ENCODE assay signal across 9 mouse cellular contexts in the genomic region with DNA sequence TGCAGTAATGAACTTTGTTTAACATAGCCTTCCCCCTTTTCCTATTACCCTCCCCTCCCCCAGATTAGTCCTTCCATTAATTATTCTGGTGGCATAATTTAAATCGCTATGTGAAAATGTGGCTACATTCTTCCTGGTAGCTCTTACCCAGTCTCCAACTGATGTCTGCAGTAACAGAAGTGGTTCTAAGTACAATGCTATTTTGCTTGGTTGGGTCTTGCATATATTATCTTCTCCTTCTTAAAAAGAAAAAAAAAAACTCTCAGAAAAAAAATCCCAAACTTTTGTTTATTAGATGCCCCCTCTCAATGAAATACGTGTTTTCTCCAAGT.
DNase-seq lines count a peak whose midpoint lies in the region; ATAC-seq and TF ChIP-seq lines count a peak whose summit lies in the region.
"Had no signal": no experiment of that assay in that cellular context is flagged by ENCODE, and none has a peak within 500 bp of the region (broad histone marks: within the 10 kb centered on the region; RNA-seq: fewer than 3 reads in every experiment).

No protein-coding gene starts in this region.

- no peaks in the 10 kb centered on the region for H3K4me1 ChIP-seq in kidney, adult 2 months (ENCODE audit: control insufficient read depth, insufficient read depth, low read length)
- H3K4me1 ChIP-seq in embryonic facial prominence, embryonic 12.5 days, result peaks cover 28% of the 10 kb centered on the region
- peaks cover 33% of the 10 kb centered on the region for H3K4me1 ChIP-seq in hindbrain, embryonic 10.5 days (replicated peaks)
- H3K4me1 ChIP-seq in midbrain, embryonic 14.5 days (ENCODE audit: control insufficient read depth, insufficient read depth, low read length), result peaks cover 17% of the 10 kb centered on the region; the same call in 1 of the 2 replicates
- H3K4me1 ChIP-seq in liver, embryonic 11.5 days (replicated peaks; ENCODE audit: control insufficient read depth, insufficient read depth, low read length), result no peaks in the 10 kb centered on the region

- no peaks in the 10 kb centered on the region for H3K27me3 ChIP-seq in kidney, adult 2 months (replicated peaks; ENCODE audit: control insufficient read depth, insufficient read depth, low read length)
- H3K27me3 ChIP-seq in embryonic facial prominence, embryonic 12.5 days, result no peaks in the 10 kb centered on the region
- H3K27me3 ChIP-seq in hindbrain, embryonic 10.5 days (ENCODE audit: insufficient read depth, poor library complexity, severe bottlenecking), result no peaks in the 10 kb centered on the region
- H3K27me3 ChIP-seq in midbrain, embryonic 14.5 days (ENCODE audit: control insufficient read depth, insufficient read depth, low read length), result no peaks in the 10 kb centered on the region
- H3K27me3 ChIP-seq in liver, embryonic 11.5 days (replicated peaks; ENCODE audit: control insufficient read depth, insufficient read depth, low read length), result no peaks in the 10 kb centered on the region

- H3K9ac ChIP-seq in embryonic facial prominence, embryonic 12.5 days, result no peak overlapping the region
- peak overlapping the region; percentile 74 for H3K9ac ChIP-seq in midbrain, embryonic 14.5 days (replicated peaks; ENCODE audit: low read length)
- H3K9ac ChIP-seq in liver, embryonic 11.5 days (ENCODE audit: low read depth, low read length), result no peak overlapping the region

- ATAC-seq in embryonic facial prominence, embryonic 12.5 days (ENCODE audit: insufficient number of reproducible peaks, insufficient read depth, low FRiP score, low TSS enrichment), result no peak
- no peak for ATAC-seq in midbrain, embryonic 14.5 days (ENCODE audit: low FRiP score, low TSS enrichment)
- no peak for ATAC-seq in liver, embryonic 11.5 days (replicated peaks; ENCODE audit: low FRiP score)

- no peak overlapping the region for H3K27ac ChIP-seq in kidney, adult 2 months (ENCODE audit: insufficient read depth, low read depth, low read length)
- peak overlapping the region; percentile 54 for H3K27ac ChIP-seq in embryonic facial prominence, embryonic 12.5 days
- H3K27ac ChIP-seq in hindbrain, embryonic 10.5 days, result peak overlapping the region; percentile 79; the same call in 1 of the 2 replicates
- peak overlapping the region; percentile 97 for H3K27ac ChIP-seq in midbrain, embryonic 14.5 days (replicated peaks; ENCODE audit: low read depth, low read length)
- no peak overlapping the region for H3K27ac ChIP-seq in liver, embryonic 11.5 days (ENCODE audit: low read depth, low read length)

- H3K4me3 ChIP-seq in kidney, adult 2 months (ENCODE audit: insufficient read depth, low read depth, low read length), result peak overlapping the region; percentile 41; the same call in 1 of the 2 replicates
- peak overlapping the region; percentile 9; the same call in 1 of the 2 replicates for H3K4me3 ChIP-seq in embryonic facial prominence, embryonic 12.5 days
- peak overlapping the region; percentile 20; the same call in 1 of the 2 replicates for H3K4me3 ChIP-seq in hindbrain, embryonic 10.5 days
- peak overlapping the region; percentile 42 for H3K4me3 ChIP-seq in midbrain, embryonic 14.5 days (replicated peaks; ENCODE audit: low read depth, low read length)
- H3K4me3 ChIP-seq in liver, embryonic 11.5 days (ENCODE audit: low read depth, low read length), result no peak overlapping the region

- no peak for TF ChIP-seq CTCF in kidney, adult 2 months (conservative IDR thresholded peaks at IDR 0.05; ENCODE audit: insufficient read depth, insufficient read length, low read depth, low read length)

- TF ChIP-seq POLR2A in kidney, adult 2 months (IDR thresholded peaks at IDR 0.05; ENCODE audit: low read depth, low read length), result no peak

- DNase-seq in kidney, adult 2 months, result no peak
- no peak for DNase-seq in kidney, postnatal 36 days
- DNase-seq in hindbrain, embryonic 10.5 days (ENCODE audit: low spot score), result no peak
- DNase-seq in midbrain, embryonic 14.5 days, result no peak
- no peak for DNase-seq in thymus, postnatal 4 days
- DNase-seq in adrenal gland, adult 18-20 months (ENCODE audit: low spot score in 2 of 2), result no peak
- DNase-seq in liver, embryonic 11.5 days (ENCODE audit: low spot score), result no peak
- DNase-seq: thymus, adult 18-20 months had no signal

- H3K4me2 ChIP-seq in embryonic facial prominence, embryonic 12.5 days (replicated peaks), result peak overlapping the region; percentile 44
- H3K4me2 ChIP-seq in midbrain, embryonic 14.5 days (ENCODE audit: low read length), result peak overlapping the region; percentile 81
- no peak overlapping the region for H3K4me2 ChIP-seq in liver, embryonic 11.5 days

- no peaks in the 10 kb centered on the region for H3K36me3 ChIP-seq in kidney, adult 2 months (ENCODE audit: control insufficient read depth, insufficient read depth, low read length)
- no peaks in the 10 kb centered on the region for H3K36me3 ChIP-seq in embryonic facial prominence, embryonic 12.5 days
- H3K36me3 ChIP-seq in hindbrain, embryonic 10.5 days, result no peaks in the 10 kb centered on the region
- no peaks in the 10 kb centered on the region for H3K36me3 ChIP-seq in midbrain, embryonic 14.5 days (ENCODE audit: control insufficient read depth, insufficient read depth, low read length)
- no peaks in the 10 kb centered on the region for H3K36me3 ChIP-seq in liver, embryonic 11.5 days (ENCODE audit: control insufficient read depth, insufficient read depth, low read length)

- 75% methylated on average over 2 of the region's 2 CpGs for WGBS in kidney, adult 2 months
- WGBS in embryonic facial prominence, embryonic 12.5 days, result 85% methylated on average over 2 of the region's 2 CpGs
- WGBS in hindbrain, embryonic 10.5 days, result 79% methylated on average over 2 of the region's 2 CpGs
- WGBS in midbrain, embryonic 14.5 days, result 16% methylated on average over 2 of the region's 2 CpGs
- WGBS in liver, embryonic 11.5 days, result 75% methylated on average over 2 of the region's 2 CpGs

- H3K9me3 ChIP-seq in embryonic facial prominence, embryonic 12.5 days, result no peaks in the 10 kb centered on the region
- no peaks in the 10 kb centered on the region for H3K9me3 ChIP-seq in hindbrain, embryonic 10.5 days
- no peaks in the 10 kb centered on the region for H3K9me3 ChIP-seq in midbrain, embryonic 14.5 days (ENCODE audit: control insufficient read depth, low read length)
- H3K9me3 ChIP-seq in liver, embryonic 11.5 days (ENCODE audit: control insufficient read depth, low read length), result no peaks in the 10 kb centered on the region

Comparison
In these comparisons a context has a peak if more than half of its experiments do, and no peak if none do; other contexts are left out.
1. H3K27ac ChIP-seq: peak in embryonic facial prominence, embryonic 12.5 days (single experiment), hindbrain, embryonic 10.5 days (single experiment) and midbrain, embryonic 14.5 days (single experiment); none in kidney, adult 2 months (single experiment) and liver, embryonic 11.5 days (single experiment).